Mouse (Mus musculus) thymus, adult 18-20 months (tissue): Measurements from ENCODE around the gene AC124502.3.
"Not testable (repeated sequence)": the region's sequence is repeated elsewhere in the genome, so short reads cannot be mapped to it uniquely, and the experiment has no call there.

Experiments
- DNase-seq, 2 experiments: peaks; one replicate each; pipeline ENCODE4 v3.0.0; 2022; ENCODE audit warnings: mixed read lengths in 2 of 2

The AC124502.3 gene

DNA sequence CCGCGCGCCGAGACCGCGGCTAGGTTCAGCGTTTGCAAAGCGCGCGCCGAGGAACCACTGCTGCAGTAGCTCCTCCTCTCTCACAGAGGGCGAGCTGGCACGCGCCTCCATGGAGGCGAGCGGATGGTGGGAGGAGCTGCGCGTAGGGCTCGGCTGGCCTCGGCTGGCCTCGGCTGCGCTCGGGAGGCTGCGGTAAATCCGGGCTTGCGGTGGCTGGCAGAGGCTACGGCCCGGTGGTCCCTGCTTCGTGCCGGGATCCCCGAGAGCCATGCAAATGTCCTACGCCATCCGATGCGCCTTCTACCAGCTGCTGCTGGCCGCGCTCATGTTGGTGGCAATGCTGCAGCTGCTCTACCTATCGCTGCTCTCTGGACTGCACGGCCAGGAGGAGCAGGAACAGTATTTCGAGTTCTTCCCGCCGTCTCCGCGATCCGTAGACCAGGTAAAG lies at the start of gene AC124502.3, which contains the start of gene B4gat1:
Gene AC124502.3, plus strand, starts transcription at position 183 of the 448 bp plus-strand sequence.
Gene B4gat1, plus strand, starts transcription at position 118 of the 448 bp plus-strand sequence.
- DNase-seq, result peak; percentile 78 to 79

DNA sequence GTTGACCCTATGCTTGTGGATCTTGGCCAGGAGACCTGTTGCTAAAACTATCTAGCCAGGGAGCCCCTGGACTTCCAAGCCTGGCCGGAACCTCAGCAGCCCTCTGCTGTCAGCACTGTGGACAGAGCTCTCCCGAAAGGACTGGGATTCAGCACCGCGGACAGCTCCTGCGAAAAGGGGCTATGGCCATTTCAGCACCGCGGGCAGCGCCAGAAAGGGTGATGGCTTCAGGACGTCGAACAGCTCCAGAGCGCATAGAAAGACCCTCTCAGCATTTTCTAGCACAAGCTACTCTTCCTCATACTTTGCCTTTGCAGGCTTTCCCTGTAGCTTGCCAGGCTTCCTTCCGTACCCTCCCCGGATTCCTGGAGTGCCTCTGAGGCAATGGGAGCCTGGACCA lies 49.7 kb upstream of the AC124502.3 start:
- peak; percentile 61 to 62 for DNase-seq

DNA sequence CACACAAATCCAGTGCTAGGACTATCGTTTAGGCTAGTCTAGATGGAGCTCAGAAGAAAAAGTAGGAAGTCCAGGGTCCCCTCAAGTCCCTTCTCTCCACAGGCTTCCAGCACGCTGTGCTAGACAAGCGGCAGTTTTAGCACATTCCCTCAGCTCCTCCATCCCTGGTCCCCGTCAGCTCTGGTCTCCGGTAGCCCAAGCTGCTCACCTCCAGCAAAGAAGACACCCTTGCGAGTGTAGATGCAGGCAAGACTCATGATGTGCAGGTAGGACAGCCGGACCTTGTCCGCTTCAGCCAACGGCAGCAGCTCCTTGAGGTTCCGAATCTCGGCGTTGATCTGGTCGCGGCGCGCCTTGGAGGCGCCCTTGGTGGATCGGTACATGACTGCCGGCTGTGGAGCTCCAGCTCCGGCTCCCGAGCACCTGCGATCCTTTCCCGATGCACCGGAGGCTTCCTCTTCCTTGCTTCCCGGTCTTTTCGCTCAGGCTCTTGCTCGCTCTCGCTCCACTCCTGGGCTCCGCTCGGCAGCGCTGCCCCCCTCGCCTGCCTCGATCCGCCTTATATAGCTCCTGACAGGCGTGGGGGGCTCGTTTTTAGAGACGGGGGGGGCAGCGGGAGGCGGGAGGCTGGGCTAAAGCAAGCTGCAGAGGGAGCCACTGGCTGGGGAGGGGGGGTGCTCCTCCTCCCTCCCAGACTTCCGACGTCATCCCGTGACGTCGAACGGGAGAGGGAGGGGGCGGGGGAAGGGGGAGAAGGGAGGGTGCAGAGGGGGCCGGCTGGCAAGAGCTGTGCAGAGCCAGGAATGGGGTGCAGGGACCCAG lies 49.0 kb upstream of the AC124502.3 start:
- no peak for DNase-seq

DNA sequence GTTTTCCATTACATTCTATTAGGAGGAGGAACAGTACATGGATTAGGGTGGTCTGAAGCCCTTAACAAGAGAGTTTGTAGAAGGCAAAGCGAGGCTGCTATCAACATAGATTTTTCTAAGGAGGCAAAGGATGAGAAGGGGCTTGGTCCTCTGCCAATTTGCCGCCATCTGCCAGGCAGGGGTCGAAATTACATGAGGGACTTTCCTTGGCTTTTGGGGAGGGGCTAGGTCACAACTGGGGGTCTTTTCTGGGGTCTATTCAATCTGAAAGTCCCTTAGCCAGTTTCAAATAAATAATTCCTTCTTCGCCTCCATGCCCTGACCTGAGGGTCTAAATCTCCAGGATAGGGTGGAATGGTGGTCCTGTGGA lies 48.5 kb upstream of the AC124502.3 start, which contains the start of gene Npas4:
Gene Npas4, minus strand, starts transcription at position 61 of the 370 bp plus-strand sequence.
- no peak for DNase-seq

DNA sequence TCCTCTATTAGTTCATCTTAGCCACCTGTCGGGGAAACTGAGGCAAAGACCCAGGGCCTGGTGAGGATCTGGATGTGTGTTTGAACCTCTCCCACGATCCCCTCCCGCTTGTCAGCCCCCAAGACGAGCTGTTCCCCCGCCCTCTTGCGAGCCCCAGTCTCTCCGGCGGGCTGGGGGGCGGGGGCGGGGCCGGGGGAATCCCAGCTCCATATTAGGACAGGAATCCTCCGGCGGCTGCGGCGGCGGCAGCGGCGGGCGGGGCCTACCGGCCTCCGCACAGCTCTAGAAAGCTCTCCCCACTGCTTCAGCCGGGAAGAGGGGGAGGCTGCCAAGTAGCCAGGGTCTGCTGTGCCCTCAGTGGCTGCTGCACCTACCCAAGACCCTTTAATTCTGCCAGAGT lies 48.0 kb upstream of the AC124502.3 start:
- no peak for DNase-seq

DNA sequence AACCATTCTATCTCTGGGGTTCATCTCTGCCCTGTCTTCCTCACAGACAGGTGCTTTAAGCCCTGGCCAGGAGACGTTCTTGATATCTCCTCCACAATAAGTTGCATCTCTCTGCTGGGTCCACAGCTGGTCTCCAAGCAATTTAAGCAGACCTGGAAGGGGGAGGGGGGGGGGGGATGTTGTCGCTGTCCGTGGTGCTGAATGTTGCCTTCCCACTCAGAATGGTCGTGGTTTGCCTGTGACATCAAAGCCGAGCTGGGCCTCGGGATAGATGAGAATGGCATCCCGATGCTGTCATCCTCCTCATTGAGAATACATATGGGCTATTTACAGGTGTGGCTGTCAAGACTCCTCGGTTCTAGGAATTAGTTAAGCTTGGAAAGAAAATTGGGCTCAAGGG lies 46.3 kb upstream of the AC124502.3 start:
- no peak for DNase-seq

DNA sequence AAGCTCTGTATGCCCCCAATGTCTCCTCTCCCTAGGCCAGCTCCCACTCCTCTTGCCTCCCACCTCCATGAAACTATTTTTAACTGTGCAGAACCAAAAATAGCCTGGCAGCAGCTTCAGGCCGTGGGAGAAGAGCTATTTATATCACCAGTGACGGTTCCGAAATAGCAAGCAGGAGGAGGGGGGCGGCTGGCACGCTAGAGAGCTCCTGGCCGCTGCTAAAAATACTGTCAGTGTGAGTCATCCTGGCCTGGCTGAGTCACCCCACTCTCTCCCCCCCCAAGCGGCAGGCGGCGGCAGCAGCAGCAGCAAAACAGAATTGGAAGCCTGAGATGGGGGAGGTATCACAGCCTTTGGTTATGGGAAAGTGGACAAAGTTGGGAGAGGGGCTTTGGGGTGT lies 45.8 kb upstream of the AC124502.3 start:
- no peak for DNase-seq

DNA sequence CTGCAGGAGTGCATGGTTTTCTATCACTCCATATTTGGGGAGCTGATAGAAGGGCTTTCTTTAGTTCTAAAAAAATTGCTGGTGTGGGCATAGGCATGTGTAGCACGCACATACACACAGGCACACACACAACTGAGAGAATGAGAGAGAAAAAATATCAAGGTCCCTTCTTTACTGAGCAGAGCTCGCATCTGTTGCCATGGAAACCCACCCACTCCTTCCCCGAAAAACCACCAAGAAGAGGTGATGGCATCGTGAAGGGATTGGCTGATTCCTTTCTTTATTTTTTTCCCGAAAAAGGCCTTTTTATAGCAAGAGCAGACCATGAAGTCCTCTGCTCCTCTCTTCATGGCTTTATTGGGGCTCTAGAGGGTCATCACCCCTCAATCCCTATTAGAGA lies 44.6 kb upstream of the AC124502.3 start:
- DNase-seq, result no peak

DNA sequence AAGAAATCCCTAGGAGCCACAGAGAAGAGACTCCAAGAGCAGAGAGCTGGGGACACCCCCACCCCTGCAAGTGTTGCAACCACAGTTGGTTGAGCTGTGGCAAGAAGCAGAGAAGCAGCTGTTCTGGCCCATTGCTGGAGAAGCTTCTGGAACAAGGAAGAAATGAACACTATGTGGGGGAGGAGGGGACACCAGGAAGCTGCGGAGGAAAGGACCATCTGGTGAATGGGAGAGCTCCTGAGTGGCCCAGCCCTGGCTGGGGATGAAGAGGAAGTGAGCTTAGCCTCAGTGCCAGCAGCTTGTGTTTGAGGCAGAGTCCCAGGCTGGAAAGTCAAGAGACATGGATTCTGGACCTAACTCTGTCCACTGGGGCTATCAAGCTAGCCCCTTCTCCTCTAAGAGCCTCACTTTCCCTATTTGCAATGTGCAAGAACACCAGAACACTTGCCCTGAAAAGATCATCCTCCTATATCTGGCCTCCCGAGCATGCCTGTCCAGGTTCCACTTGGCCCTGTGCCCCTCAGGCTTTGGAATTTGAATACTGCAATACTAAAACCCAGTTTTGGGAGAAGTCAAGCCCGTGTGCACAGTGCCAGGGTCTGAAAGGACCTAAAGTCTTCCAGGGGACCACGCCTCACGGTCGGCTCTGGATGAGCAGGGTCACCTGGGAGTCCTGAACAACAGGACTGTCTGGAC lies 39.1 kb upstream of the AC124502.3 start:
- DNase-seq, result no peak

DNA sequence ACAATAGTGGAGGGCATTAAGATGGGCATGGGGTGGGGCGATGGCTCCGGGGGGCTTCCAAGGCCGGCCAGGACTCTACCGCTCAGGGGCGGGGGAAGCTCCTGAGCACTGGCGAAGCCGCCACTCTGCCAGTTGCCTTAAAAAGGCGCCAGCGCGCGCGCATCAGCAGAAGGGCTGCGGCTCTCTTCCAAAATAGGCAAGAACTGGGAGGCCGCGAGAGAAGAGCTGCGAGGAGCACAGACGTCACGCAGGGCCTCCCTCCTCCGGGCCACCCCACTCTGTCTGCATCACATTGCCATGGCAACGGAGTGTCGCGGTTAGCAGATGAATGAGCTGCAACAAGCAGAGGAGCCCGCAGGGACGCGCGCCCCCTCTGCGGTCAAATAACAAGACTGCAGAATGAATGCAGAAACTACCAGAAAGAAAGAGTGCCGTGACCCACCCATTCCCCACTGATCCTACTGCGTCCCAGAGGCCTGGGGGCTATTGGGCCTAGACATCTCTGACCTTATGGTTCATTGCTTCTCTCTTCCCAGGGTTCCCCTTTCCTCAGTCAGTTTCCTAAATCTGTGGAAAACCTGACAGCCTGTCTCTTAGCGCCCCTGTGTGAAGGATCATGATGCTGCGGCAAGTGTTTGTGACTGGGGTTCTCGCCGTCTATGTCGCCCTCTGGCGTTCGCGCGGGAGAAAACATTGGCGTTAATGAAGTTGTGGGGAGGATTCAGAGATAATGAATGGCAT lies 36.9 kb upstream of the AC124502.3 start:
- peak; percentile 67 to 75 for DNase-seq

DNA sequence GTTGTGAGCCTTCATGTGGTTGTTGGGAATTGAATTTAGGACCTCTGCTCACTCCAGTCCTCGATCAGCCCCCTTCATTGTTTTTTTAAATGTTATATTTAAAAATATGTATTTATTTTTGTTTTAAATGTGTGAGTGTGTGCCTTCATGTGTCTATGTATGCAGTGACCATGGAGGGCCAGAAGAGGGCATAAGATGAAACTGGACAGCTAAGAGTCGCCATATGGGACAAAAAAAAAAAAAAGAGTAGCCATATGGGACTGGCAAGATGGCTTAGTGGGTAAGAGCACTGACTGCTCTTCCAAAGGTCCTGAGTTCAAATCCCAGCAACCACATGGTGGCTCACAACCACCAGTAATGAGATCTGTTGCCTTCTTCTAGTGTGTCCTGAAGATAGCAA lies 35.0 kb upstream of the AC124502.3 start:
- not testable (repeated sequence) for DNase-seq

DNA sequence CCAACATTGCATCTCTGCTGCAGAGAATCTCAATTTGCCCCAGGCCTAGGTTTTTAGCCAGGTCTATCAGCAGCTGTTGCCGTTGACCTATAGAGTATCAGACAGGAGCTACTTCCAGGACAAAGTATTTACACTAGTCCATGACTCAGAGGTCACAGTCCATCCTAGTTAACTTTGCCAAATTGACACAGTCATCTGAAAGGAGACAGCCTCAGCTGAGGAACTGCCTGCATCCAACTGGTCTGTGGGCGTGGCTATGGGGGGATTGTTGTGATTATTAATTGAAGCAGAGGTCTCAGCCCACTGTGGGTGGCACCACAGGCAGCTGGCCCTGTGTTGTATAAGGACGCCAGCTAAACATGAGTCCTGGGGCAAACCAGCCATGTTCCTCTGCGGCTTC lies 33.8 kb upstream of the AC124502.3 start:
- no peak for DNase-seq

DNA sequence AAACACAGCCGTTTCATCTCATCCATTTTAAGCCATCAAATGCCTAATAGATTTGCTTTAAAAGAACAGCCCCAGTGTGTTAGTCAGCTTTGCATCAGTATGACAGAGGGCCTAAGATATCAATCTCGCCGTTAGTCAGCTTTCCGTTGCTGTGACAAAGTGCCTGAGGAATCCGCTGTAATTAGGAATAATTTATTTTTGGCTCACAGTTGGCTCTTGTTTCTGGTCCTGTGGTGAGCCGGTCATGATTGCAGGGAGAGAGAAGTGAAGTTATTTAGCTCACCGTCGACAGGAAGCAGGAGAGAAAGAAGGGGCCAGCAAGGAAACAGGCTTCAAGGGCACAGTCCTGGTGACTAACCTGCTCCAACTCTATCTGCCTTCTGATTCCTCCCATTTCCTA lies 25.6 kb upstream of the AC124502.3 start:
- DNase-seq, result no peak

DNA sequence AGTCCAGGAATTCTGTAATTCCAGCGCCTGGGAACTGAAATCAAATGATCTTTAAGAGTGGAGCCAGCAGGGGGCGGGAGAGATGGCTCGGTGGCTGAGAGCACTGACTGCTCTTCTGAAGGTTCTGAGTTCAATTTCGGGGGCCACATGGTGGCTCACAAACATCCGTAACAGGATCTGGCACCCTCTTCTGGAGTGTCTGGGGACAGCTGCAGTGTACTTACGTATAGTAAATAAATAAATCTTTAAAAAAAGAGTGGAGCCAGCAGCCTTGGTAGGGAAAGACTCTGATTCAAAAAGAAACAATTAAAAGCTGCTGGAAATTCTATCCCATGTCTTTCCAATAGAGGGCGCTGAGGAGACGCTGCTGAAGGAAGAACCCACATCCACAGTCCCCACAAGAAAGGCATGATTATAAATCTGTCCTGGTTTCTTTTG lies 23.7 kb upstream of the AC124502.3 start:
- no peak for DNase-seq

DNA sequence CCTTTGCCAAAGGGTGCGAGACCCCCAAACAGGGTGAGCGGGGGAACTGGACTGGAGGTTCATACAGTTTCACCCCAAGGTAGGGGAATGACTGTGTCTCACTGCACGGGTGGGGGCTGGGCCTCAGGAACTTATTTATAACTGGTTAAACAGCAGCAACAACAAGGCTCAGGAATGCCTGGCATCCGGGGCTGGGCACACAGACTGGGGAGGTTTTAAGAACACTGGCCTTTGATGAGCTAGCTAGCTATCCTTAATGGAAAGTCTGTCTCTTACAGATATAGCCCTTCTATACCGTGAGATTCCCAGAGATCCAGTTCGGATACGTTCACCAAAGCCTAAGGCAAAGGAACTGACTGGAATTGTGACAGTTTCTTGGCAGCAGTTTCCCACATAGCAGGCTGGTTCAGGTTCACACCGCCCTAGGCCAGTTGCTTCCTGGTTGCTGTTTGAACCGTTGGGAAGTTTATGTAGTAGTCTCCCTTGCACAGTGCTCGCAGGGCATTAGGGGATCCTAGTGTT lies 22.4 kb upstream of the AC124502.3 start:
- DNase-seq, result no peak

DNA sequence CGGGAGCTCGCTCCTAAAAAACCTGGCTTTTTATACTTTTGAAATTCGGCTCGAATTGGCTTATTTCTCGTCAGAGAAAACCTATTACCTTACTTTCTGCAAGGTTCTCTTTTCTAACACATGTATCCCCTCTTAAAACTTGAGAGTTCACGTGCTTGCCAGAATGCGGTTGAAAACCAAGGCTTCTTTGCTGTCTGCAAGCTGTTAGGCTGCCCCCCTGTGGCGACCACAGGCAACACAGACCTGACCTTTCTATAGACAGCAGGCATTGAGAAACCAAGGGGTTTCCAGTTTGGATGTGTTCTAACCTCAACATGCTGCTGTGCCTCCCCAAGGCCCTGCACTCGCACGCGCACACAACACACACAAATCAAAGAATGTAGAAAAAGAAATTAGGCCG lies 21.9 kb upstream of the AC124502.3 start:
- DNase-seq, result peak; percentile 43 to 45

DNA sequence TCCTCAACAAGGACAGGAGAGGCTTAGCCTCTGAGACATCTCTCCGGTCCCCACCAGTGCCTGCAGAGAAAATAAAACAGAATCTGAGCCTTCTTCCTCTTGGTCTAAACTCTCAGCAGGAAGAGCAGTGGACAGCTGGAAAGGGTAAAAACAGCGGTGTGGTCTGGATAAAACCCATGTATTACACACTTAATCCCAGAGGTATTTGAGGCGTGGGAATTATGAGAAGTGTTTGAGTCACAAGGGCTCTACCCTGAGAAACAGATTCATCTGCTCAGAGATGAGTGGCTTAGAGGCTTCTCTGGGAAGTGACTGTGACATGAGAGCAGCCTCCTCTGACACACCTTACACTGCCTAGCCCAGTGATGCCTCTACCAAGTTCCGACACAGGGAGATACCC lies 21.1 kb upstream of the AC124502.3 start:
- no peak for DNase-seq

DNA sequence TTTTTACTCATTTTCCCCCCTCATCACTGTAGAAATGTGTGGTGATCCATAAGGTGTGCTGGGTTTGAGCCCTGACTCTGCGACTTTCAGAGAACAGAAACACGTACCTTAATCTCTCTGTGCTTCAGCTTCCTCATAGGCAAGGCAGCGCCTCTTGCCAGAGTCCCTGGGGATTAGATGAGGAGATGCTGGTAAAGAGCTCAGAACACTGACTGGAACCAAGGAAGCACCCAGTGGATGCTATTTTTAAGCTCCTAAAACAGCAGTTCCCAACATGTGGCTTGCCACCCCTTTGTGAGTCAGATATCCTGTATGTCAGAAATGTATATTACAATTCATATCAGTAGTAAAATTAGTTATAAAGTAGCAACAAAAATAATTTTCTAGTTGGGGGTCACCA lies 20.5 kb upstream of the AC124502.3 start:
- DNase-seq, result no peak

DNA sequence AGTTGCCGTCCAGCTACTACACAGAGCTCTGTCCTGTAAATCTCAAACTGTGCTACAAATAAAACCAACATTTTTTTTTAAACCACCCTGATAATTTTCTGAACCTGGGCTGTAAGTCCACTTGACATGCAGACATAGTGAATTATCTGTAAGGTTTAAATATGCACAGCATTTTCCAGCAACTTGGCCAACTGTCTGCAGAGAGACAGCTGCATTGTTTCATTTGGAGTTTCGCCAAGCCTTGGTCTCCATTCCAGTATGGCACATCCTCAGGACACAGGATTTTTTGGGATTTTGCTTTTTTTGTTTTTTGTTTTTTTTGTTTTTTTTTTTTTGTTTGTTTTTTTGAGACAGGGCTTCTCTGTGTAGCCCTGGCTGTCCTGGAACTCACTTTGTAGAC lies 17.3 kb upstream of the AC124502.3 start:
- DNase-seq, result no peak

DNA sequence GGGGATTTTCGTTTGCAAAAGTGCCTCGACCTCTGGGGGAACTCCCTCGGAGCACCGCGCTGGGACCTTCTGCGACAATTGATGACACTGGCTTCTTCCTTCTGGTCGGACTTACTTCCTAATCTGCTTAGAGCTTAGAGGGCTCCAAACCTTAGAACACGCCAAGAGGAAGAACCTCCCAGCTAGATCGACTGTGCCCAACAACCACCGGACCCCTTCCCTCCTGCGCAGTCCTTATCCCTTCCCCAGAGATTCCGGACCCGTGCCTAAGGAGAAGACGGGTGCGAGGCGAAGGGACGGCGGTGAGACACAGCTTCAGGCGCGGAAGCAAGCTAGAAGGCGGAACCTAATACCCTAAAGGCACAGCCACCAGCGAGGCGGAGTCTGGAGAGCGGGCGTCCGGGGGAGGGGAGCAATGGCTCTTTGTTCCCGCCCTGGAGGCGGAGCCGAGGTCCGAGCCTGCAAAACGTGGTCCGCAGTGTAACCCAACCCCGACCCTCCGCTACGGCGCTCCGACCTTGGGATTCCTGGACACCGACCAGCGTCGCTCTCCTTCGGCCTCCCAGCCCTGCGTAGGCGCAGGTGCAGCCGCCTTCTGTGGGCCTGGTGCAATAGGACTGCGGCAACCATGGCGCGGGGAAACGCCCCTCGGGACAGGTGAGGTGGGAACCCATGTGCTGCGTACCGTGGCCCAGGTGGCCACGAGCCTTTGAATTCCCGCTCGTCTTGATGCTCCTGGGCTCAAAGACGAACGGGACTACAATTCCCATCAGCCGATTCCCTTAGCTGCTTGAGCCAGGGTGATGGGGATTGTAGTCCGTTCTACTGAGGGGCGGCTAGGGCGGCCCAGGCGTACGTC lies 14.8 kb upstream of the AC124502.3 start, which contains the start of gene Slc29a2:
Gene Slc29a2, plus strand, starts transcription at position 240 of the 859 bp plus-strand sequence.
- peak; percentile 81 to 83 for DNase-seq

DNA sequence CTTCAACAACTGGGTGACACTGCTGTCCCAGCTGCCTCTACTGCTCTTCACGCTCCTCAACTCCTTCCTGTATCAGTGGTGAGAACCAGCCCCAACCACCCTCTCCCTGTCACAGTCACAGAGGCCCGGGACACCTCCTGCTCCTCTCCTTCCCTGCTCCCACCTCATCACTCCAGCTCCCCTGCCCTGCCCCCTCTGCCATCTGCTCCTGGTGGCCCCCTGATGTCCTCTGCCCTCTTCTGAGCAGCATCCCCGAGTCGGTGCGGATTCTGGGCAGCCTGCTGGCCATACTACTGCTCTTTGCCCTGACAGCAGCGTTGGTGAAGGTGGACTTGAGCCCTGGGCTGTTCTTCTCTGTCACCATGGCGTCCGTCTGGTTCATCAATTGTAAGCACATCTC lies 12.6 kb upstream of the AC124502.3 start:
- no peak for DNase-seq

DNA sequence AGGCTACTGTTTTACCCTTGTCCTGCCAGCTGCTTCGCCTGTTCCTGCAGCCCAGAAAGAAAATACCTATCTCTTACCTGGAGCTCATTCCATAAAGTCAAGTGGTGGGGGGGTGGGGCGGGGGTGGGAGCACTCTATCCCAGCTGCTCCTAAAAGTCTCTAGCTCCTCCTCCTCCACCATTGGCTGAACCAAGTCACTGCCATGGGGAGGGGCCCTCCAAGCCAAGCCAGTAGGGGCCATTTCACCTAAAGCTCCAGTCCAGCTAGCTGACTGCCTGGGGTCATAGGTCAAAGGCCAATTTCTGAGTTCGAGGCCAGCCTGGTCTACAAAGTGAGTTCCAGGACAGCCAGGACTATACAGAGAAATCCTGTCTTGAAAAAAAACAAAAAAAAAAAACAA lies 6.0 kb upstream of the AC124502.3 start:
- DNase-seq, result no peak
